Mouse (Mus musculus): Measurements from ENCODE around the gene Gm28635. TPM values are rescaled to one million over a fixed set of nuclear protein-coding genes. Genes with fewer than 3 reads are reported as not detected.

The Gm28635 gene
- polyA plus RNA-seq, 1 experiment from 2014 or later: not detected

DNA sequence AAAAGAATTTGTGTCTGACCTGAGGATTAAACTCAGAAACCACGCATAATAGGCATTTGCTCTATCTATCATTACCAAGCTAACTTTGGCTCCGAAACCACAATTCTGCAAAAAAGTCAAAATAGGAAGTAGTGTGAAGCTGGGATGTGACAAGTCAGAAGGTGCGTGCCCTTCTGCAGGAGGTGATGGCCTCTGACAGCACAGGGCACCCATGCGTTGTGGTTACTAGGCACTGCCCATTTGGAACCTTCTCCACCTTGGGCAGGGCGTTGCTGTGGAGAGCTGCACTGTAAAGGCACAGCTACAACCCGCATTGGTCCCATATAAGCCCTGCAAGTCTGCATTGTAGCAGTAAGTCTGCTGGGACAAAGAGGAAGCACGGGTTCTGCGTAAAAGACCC, 85.0 kb downstream of the Gm28635 start:
- 95% methylated on average over 8 of the region's 8 CpGs for WGBS
- peaks cover 72% of the 10 kb centered on the region for H3K36me3 ChIP-seq
- no peaks in the 10 kb centered on the region for H3K27me3 ChIP-seq (ENCODE audit: low read depth, poor library complexity, severe bottlenecking)
- no peak overlapping the region for H3K27ac ChIP-seq
- no peak for DNase-seq (ENCODE audit: low spot score)
- H3K4me1 ChIP-seq: no peaks in the 10 kb centered on the region
- H3K9me3 ChIP-seq (replicated peaks): 0 out of 2 replicates have a peak, but pooled peaks cover 4% of the 10 kb centered on the region
- no peak overlapping the region for H3K4me3 ChIP-seq

DNA sequence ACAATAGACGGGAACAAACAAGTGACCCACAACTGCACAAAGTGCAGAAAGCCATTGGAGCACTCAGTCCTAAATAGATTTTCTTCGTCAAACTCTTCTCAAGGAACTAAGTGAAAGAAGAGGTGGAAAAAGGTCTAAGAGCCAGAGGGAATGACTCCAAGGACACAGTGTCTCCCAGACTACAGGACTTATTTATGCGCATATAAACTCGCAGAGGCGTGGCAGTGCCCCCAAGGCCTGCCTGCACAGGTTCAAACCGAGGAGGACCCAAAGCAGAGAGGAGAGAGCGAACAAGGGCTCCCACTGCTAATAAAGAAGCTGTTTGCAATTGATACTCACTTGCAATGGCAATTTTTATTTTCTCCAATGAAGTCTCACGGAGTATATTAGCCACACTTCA, 92.1 kb downstream of the Gm28635 start:
- Histone ChIP-seq H3K4me3 (no peak overlapping the region), H3K27ac (no peak overlapping the region), H3K36me3 (peaks cover 45% of the 10 kb centered on the region), H3K4me1 (no peaks in the 10 kb centered on the region), H3K9me3 (replicated peaks) (0 out of 2 replicates have a peak, but pooled peaks cover 4% of the 10 kb centered on the region), H3K27me3 (ENCODE audit: low read depth, poor library complexity, severe bottlenecking) (no peaks in the 10 kb centered on the region)
- 90% methylated on average over 8 of the region's 8 CpGs for WGBS
- DNase-seq (ENCODE audit: low spot score): no peak

GRCm38 (mm10) chr2:84582286-84582685, 95.6 kb downstream of the Gm28635 start:
- no peaks in the 10 kb centered on the region for H3K27me3 ChIP-seq (ENCODE audit: low read depth, poor library complexity, severe bottlenecking)
- H3K36me3 ChIP-seq: peaks cover 20% of the 10 kb centered on the region
- H3K27ac ChIP-seq: no peak overlapping the region
- whole genome bisulfite sequencing: 93% methylated on average over 5 of the region's 5 CpGs
- H3K9me3 ChIP-seq (replicated peaks): no peaks in the 10 kb centered on the region
- H3K4me1 ChIP-seq: no peaks in the 10 kb centered on the region
- no peak for DNase-seq (ENCODE audit: low spot score)
- H3K4me3 ChIP-seq: no peak overlapping the region

DNA sequence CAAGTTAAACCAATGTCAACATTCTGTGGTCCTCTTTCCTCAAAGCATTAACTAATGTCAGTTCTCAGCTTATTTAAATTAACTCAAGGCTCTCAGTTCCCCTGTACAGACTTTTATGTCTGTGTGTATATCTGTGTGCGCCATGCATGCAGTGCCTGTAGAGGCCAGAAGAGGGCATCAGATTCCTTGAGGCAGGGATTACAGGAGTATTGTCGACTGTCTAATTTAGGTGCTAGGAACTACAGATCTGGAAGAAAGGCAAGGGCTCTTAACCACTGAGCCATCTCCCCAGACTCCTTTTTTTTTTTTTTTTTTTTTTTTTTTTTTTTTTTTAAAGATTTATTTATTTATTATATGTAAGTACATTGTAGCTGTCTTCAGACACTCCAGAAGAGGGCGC, 96.6 kb downstream of the Gm28635 start:
- peaks cover 20% of the 10 kb centered on the region for H3K36me3 ChIP-seq
- DNase-seq (ENCODE audit: low spot score): no peak
- H3K4me1 ChIP-seq: no peaks in the 10 kb centered on the region
- H3K4me3 ChIP-seq: no peak overlapping the region
- WGBS: 89% methylated on average over 2 of the region's 3 CpGs
- no peak overlapping the region for H3K27ac ChIP-seq
- no peaks in the 10 kb centered on the region for H3K9me3 ChIP-seq (replicated peaks)
- H3K27me3 ChIP-seq (ENCODE audit: low read depth, poor library complexity, severe bottlenecking): no peaks in the 10 kb centered on the region

DNA sequence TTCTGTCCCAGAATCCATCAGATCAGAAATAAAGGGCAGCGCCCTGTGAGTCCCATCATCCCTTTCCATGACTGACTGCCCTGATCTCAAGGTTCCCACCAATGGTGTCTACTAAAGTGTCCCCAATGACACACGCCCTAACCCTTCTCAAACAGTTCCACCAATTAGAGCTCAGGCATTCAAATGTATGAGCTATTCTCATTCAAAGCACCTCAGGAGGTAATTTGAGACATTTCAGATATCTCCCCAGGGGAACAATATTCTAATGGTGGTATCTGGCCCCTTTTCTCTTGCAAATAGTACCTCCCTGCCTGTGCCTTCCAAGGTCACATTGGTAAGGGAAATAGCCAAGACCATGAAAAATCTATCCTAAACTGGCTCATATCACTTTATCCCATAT, 98.5 kb downstream of the Gm28635 start:
- 90% methylated on average over 2 of the region's 2 CpGs for WGBS
- H3K27ac ChIP-seq: no peak overlapping the region
- no peaks in the 10 kb centered on the region for H3K4me1 ChIP-seq
- H3K27me3 ChIP-seq (ENCODE audit: low read depth, poor library complexity, severe bottlenecking): no peaks in the 10 kb centered on the region
- no peaks in the 10 kb centered on the region for H3K9me3 ChIP-seq (replicated peaks)
- peaks cover 15% of the 10 kb centered on the region; the same call in 1 of the 2 replicates for H3K36me3 ChIP-seq
- DNase-seq (ENCODE audit: low spot score): no peak
- no peak overlapping the region for H3K4me3 ChIP-seq

DNA sequence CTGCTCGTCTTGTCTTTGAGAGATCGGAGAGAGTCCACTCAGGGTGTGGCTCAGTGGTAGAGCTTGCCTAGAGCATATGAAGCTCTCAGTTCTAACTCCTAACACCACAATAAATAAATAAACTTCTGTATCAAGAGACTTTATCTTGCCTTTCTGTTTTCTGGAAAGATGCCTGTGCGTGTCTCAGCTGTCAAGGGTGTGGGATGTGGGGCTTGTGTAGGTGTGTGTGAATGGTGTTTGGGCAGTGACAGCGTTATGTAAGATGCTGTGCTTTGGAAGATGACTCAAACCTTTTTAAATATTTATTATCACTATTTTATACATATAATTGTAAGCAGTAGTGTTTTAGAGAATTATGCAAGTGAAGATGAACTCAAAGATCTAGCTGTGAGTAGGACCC, 103.7 kb downstream of the Gm28635 start:
- 93% methylated on average over 4 of the region's 4 CpGs for whole genome bisulfite sequencing
- Histone ChIP-seq H3K4me3 (no peak overlapping the region), H3K27me3 (ENCODE audit: low read depth, poor library complexity, severe bottlenecking) (no peaks in the 10 kb centered on the region), H3K27ac (no peak overlapping the region), H3K36me3 (peaks cover 9% of the 10 kb centered on the region; the same call in 1 of the 2 replicates), H3K9me3 (replicated peaks) (no peaks in the 10 kb centered on the region), H3K4me1 (no peaks in the 10 kb centered on the region)
- DNase-seq (ENCODE audit: low spot score): no peak

DNA sequence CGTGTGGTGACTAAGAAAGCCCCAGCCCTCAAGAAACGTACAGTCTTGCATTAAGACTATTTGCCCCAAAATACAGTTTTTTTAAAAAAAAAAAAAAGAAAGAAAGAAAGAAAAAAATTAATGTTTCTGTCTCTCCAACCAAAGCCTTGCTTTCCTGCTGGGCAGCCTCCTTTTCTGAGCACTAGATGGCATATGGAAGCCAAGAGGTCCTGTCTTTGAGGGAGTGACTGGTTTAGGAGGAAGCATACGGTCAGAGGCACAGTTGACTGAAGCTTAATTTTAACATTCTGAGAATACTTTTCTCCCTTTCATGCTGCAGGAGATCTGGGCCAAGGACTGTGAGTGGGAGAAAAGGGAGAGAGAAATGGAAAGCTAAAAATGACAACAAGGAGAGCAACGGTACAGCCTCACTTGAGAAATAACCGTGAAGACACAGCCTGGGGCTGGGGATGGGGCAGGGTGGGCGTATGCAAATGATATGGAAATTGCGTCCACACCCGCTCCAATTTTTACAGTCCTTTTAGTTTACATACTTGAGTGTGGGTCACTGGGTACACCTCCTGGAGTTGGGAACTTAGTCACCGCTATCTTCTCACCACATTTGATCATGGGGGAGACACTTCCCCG, 120.8 kb downstream of the Gm28635 start:
- H3K4me1 ChIP-seq: no peaks in the 10 kb centered on the region
- H3K27me3 ChIP-seq (ENCODE audit: low read depth, poor library complexity, severe bottlenecking): no peaks in the 10 kb centered on the region
- H3K9me3 ChIP-seq (replicated peaks): no peaks in the 10 kb centered on the region
- 45% methylated on average over 10 of the region's 10 CpGs for WGBS
- H3K36me3 ChIP-seq: no peaks in the 10 kb centered on the region
- H3K27ac ChIP-seq: no peak overlapping the region
- H3K4me3 ChIP-seq: peak overlapping the region; percentile 19; the same call in 1 of the 2 replicates
- no peak for DNase-seq (ENCODE audit: low spot score)

Other genes starting within 250 kb of the Gm28635 start
- gene Tfpi, start 201.3 kb downstream of the Gm28635 start, polyA plus RNA-seq (2016; fragmentation: Nextera tagmentation; extraction: Ambion mirVana): 12.5 and 13.9 TPM in 2 replicates
- gene Ctnnd1, start 27.3 kb downstream of the Gm28635 start, polyA plus RNA-seq (2016; fragmentation: Nextera tagmentation; extraction: Ambion mirVana): 38.2 and 40.0 TPM in 2 replicates
- gene Btbd18, start 19.0 kb downstream of the Gm28635 start, polyA plus RNA-seq (2016; fragmentation: Nextera tagmentation; extraction: Ambion mirVana): 0.20 and 0.58 TPM in 2 replicates
- gene Selenoh, start 7.3 kb downstream of the Gm28635 start, polyA plus RNA-seq (2016; fragmentation: Nextera tagmentation; extraction: Ambion mirVana): 507 and 566 TPM in 2 replicates
- 41.1 and 43.4 TPM in 2 replicates for gene Med19, start 361 bp upstream of the Gm28635 start, polyA plus RNA-seq (2016; fragmentation: Nextera tagmentation; extraction: Ambion mirVana)
- gene Tmx2, start 1.1 kb upstream of the Gm28635 start, polyA plus RNA-seq (2016; fragmentation: Nextera tagmentation; extraction: Ambion mirVana): 115 and 132 TPM in 2 replicates
- gene Zdhhc5, start 37.1 kb upstream of the Gm28635 start, polyA plus RNA-seq (2016; fragmentation: Nextera tagmentation; extraction: Ambion mirVana): 33.7 and 34.3 TPM in 2 replicates
- gene Clp1, start 49.3 kb upstream of the Gm28635 start, polyA plus RNA-seq (2016; fragmentation: Nextera tagmentation; extraction: Ambion mirVana): 57.8 and 58.8 TPM in 2 replicates
- 5.7 and 9.6 TPM in 2 replicates for gene Ypel4, start 56.0 kb upstream of the Gm28635 start, polyA plus RNA-seq (2016; fragmentation: Nextera tagmentation; extraction: Ambion mirVana)
- 7.6 and 8.2 TPM in 2 replicates for gene Gm19426, start 65.6 kb upstream of the Gm28635 start, polyA plus RNA-seq (2016; fragmentation: Nextera tagmentation; extraction: Ambion mirVana)
- gene Serping1, start 97.4 kb upstream of the Gm28635 start, polyA plus RNA-seq (2016; fragmentation: Nextera tagmentation; extraction: Ambion mirVana): 9.3 and 10.8 TPM in 2 replicates
- 17.6 and 19.2 TPM in 2 replicates for gene Ube2l6, start 120.8 kb upstream of the Gm28635 start, polyA plus RNA-seq (2016; fragmentation: Nextera tagmentation; extraction: Ambion mirVana)
- 0.11 and 0.56 TPM in 2 replicates for gene Smtnl1, start 144.6 kb upstream of the Gm28635 start, polyA plus RNA-seq (2016; fragmentation: Nextera tagmentation; extraction: Ambion mirVana)
- gene Timm10, start 149.0 kb upstream of the Gm28635 start, polyA plus RNA-seq (2016; fragmentation: Nextera tagmentation; extraction: Ambion mirVana): 64.5 and 71.0 TPM in 2 replicates
- 36.6 and 42.6 TPM in 2 replicates for gene Slc43a1, start 160.8 kb upstream of the Gm28635 start, polyA plus RNA-seq (2016; fragmentation: Nextera tagmentation; extraction: Ambion mirVana)
- 0.74 and 1.0 TPM in 2 replicates for gene Rtn4rl2, start 208.7 kb upstream of the Gm28635 start, polyA plus RNA-seq (2016; fragmentation: Nextera tagmentation; extraction: Ambion mirVana)

Data from limb, embryonic 10.5 days (tissue).